Mouse (Mus musculus) olfactory bulb, adult 2 months (tissue): ENCODE data around the gene Asb10. TPM values are rescaled to one million over a fixed set of nuclear protein-coding genes. Genes with fewer than 3 reads are reported as not detected.

Source experiments
- H3K27ac ChIP-seq: fragments of 200-500 bp; 2 replicates; pipeline ENCODE4 v1.5.1; 2012; ENCODE audit warnings: low read depth, low read length; ENCODE audit not compliant: insufficient read depth
- H3K4me1 ChIP-seq: fragments of 200-500 bp; 2 replicates; pipeline ENCODE4 v1.6.1; 2012; ENCODE audit warnings: low read length; ENCODE audit not compliant: control insufficient read depth, insufficient read depth
- H3K4me3 ChIP-seq: fragments of 200-500 bp; 2 replicates; pipeline ENCODE4 v1.5.1; 2012; ENCODE audit warnings: mild to moderate bottlenecking, low read depth, low read length, moderate library complexity; ENCODE audit not compliant: insufficient read depth
- CTCF ChIP-seq: fragments of 200-500 bp; IDR thresholded peaks from 2 replicates; pipeline ENCODE4 v1.5.1; 2012; ENCODE audit warnings: low read depth, mild to moderate bottlenecking, low read length, moderate library complexity; ENCODE audit not compliant: insufficient read depth
- POLR2A ChIP-seq: fragments of 200-500 bp; IDR thresholded peaks from 2 replicates; pipeline ENCODE4 v1.6.1; 2012; ENCODE audit warnings: mild to moderate bottlenecking, low read depth, low read length, moderate library complexity; ENCODE audit not compliant: insufficient read depth
- WGBS: fragments of 180-500 bp; shearing (Covaris S2); methylation state at CpG from one replicate; pipeline ENCODE4 v1.1.7; 2018; 5-methylcytosine and 5-hydroxymethylcytosine counted together
- polyA plus RNA-seq: library from polyadenylated mRNA; stranded (reverse); fragments of >200 nt; gene quantifications from 2 replicates; pipeline ENCODE4 v1.2.4, GENCODE M21; 2012; ENCODE audit warnings: low replicate concordance; ENCODE audit not compliant: missing spikeins, insufficient read depth, insufficient read length

Gene Asb10
- polyA plus RNA-seq, 1 experiment = not detected

DNA sequence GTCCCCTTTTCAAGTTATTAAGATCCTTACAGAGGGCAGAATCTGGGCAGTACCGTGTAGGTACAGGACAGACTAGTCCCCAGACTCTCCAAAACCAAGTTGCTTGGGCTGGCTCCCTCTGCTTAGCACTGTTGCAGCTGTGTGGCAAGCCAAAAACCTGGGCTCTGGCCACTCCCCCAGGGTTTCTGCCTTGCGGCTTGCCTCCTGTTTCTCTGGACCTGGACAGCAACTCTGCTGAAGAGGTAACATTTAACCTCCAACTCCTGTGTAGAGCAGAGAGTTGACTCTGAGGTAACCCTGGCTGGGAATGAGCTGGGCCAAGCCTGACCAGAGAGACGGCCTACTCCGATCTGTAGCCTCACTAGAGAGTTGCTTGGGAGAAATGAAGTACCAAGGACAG lies 38.0 kb downstream of the Asb10 start:
- Histone ChIP-seq H3K4me1 (peaks cover 14% of the 10 kb centered on the region), H3K27ac (no peak overlapping the region), H3K4me3 (no peak overlapping the region)
- no peak for TF ChIP-seq CTCF
- no peak for TF ChIP-seq POLR2A
- 91% methylated on average over 4 of the region's 4 CpGs for WGBS

DNA sequence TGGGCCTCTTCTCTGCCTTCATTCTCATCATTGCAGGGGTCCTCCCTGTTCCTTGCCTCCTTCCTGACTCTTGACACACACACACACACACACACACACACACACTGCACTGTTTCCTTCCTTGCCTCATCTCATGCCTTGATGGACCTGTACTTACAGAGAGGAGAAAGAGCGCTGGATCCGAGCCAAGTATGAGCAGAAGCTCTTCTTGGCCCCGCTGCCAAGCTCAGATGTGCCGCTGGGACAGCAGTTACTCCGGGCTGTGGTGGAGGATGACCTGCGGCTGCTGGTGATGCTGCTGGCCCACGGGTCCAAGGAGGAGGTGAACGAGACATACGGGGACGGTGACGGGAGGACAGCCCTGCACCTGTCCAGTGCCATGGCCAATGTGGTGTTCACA lies 39.9 kb downstream of the Asb10 start:
- H3K4me1 ChIP-seq = peaks cover 32% of the 10 kb centered on the region
- H3K27ac ChIP-seq = no peak overlapping the region
- no peak overlapping the region for H3K4me3 ChIP-seq
- TF ChIP-seq CTCF (no peak), POLR2A (no peak)
- WGBS = 77% methylated on average over 11 of the region's 11 CpGs

DNA sequence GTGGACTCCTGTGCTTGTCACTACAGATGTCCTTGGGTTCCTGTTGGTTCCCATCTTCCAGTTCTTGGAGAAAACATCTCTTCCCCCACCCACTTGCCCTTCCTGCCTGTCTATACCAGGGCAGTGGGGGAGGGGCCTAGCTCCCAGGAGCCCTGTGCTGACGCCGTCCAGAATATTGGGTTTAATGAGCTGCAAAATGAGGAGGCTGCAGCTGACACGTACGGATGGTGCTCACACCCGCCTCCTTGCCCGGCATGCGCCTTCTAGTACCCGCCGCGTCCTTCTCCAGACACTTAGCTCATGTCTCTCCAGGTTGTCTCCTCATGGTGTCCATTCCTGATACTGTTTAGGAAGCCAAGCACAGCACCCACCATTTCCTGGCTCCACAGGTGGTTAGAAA lies 41.7 kb downstream of the Asb10 start:
- Histone ChIP-seq H3K4me1 (peaks cover 44% of the 10 kb centered on the region), H3K27ac (no peak overlapping the region), H3K4me3 (no peak overlapping the region)
- 83% methylated on average over 10 of the region's 10 CpGs for WGBS
- no peak for TF ChIP-seq CTCF
- TF ChIP-seq POLR2A = no peak

DNA sequence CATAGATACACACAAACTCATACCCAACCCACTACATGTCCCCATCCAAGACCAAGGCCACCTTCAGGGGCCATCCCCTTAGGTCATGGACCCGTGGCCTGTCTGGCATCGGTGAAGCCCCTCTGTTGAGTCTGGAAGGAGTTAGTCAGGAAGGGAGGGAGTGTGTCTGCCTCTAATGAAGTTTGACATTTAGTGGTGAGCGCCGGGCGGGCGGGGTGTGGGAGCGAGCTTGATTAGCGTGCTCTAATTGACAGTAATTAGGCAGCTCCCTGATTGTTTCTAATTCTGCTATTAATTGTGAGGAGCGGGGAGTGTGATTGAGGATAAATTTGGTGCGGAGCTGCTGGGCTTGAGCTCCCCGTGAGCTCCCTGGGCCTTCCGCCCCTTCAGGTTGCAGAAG lies 43.3 kb downstream of the Asb10 start:
- TF ChIP-seq CTCF (no peak), POLR2A (no peak)
- 45% methylated on average over 12 of the region's 12 CpGs for WGBS
- no peak overlapping the region for H3K27ac ChIP-seq
- H3K4me3 ChIP-seq = no peak overlapping the region
- H3K4me1 ChIP-seq = peaks cover 44% of the 10 kb centered on the region

DNA sequence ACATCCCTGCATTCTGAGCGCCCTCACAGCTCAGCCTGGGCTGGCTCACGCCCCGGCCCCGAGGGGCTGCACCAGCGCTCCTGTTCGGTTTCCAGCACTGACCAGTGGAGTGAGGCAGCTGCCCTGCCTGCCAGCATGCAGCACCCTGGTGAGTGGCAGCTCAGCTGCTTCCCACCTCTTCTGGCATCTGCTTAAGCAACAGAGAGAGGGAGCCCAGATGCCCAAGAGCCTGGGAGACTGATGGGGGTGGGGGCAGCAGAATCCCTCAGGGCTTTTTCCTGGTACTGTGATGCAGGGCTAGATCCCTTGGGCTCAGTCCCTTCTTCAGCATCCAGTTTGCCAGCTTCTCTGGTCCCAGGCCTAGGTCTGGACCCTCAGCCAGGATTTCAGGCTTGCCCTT lies 44.0 kb downstream of the Asb10 start:
- TF ChIP-seq POLR2A (no peak), CTCF (no peak)
- Histone ChIP-seq H3K4me1 (peaks cover 44% of the 10 kb centered on the region), H3K27ac (no peak overlapping the region), H3K4me3 (no peak overlapping the region)
- WGBS = 69% methylated on average over 6 of the region's 6 CpGs

DNA sequence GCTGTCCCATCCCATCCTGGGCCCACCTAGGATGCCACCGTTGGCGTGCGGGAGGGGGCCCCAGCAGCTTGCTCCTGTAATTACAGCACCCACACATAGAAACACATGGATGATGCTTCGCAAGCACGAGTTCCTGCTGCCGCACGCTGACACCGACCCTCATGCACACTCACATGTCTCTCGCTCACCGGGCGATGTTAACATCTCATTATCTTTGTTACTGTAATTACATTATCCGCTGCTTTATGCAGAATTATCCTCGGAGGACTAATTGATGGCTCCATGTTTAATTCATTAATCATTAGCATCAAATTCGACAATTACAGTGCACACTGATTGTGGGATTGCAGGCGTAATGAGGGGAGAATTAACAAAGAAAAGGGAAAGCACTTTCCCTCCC lies 45.8 kb downstream of the Asb10 start:
- peaks cover 44% of the 10 kb centered on the region for H3K4me1 ChIP-seq
- TF ChIP-seq POLR2A (no peak), CTCF (no peak)
- WGBS = 39% methylated on average over 15 of the region's 15 CpGs
- no peak overlapping the region for H3K27ac ChIP-seq
- no peak overlapping the region for H3K4me3 ChIP-seq

DNA sequence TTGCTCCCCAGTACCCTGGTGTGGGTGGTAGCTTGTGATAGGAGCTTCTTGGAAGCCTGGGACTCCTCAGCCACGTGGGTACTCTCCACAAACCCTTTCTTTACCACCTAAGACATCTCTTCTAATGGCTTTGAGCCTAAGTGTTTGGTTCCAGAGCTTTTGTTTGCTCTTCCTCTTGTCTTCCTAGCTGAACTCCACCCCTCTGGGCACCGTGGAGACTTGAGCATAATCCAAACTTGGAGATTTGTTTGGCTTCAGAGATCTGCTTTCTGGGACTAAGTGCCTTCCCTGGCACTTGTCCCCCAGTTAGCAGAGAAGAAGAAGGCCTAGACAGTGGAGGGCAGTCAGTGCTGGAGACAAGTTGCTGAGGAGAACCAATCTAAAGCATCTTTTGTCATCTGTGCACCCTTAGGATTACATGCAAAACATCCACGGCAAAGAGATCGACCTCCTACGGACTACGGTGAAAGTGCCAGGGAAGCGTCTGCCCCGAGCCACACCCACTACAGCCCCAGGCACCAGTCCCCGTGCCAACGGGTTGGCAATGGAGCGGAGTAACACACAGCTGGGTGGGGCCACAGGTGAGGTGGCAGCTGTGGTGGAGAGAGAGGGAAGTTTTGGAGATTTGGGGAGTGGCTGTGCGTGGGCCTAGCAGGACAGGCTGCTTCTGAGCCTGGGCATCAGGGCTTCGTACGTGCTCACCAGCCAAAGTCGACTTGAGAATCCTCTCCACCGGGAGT lies 48.1 kb downstream of the Asb10 start:
- H3K4me1 ChIP-seq = peaks cover 30% of the 10 kb centered on the region
- no peak overlapping the region for H3K4me3 ChIP-seq
- WGBS = 75% methylated on average over 16 of the region's 16 CpGs
- no peak for TF ChIP-seq CTCF
- TF ChIP-seq POLR2A = no peak
- no peak overlapping the region for H3K27ac ChIP-seq

DNA sequence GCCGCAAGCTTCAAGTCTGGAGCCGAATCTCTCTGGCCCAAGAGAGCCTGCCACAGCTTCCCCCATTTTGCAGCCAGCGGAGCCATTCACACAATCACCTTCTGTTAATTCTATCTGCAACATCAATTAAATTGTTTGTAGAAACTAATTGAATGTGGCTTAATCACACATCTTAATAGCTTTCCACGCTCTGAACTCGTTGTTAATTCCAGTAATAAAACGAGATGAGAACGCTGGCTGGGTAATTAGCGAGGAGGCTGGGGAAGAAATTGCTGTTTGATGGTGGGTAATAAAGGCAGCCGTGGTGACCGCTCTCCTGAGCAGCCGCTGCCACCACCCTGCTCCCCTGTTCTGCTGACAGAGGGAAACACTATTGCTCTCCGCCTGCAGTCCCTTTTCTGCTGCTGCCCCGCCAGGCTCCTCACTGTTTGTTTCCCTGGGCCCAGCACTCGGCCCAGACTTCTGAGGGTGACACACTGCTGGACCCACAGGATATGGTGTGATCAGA lies 50.3 kb downstream of the Asb10 start:
- 61% methylated on average over 14 of the region's 14 CpGs for WGBS
- Histone ChIP-seq H3K4me3 (no peak overlapping the region), H3K27ac (no peak overlapping the region), H3K4me1 (peaks cover 16% of the 10 kb centered on the region)
- TF ChIP-seq CTCF = no peak
- no peak for TF ChIP-seq POLR2A

DNA sequence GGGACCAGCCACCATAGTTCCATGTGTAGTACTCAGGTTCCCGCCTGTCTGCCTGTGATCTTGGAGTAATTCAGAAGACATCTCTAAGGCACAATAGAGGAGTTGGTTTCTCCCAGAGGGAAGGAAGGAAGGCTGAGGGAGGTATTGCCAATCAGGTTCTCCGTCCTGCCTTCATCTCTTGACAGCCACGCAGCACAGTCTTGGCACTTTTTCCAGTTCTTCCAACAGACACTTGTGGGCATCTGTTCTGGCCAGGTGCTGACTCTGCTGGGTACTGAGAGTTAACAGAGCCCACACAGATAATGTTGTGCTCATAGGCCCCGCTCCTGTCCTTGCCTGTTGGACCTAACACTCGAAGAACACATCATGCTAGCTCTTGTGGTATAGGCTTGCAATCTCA lies 54.0 kb downstream of the Asb10 start:
- Histone ChIP-seq H3K27ac (no peak overlapping the region), H3K4me3 (no peak overlapping the region), H3K4me1 (peaks cover 21% of the 10 kb centered on the region)
- WGBS = 92% methylated on average over 5 of the region's 5 CpGs
- TF ChIP-seq CTCF (no peak), POLR2A (no peak)

DNA sequence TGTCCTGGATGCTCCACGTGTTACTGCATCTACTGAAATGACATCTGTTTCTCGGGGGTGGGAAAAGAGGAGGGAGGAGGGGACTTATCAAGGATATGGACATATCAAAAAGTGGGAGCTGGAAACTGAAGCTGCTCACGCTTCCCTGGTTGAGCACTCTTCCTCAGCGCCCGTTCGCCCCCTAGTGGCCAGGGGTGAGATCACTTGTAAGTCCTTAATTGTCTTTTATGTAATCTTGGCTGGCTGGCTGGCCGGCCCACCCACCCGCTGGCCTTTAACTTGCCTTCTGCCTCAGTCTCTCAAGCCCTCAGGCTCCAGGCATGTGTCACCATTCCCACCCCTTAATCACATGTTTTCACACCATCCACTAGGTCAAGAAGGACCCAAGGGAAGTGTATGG lies 54.7 kb downstream of the Asb10 start:
- H3K4me3 ChIP-seq = no peak overlapping the region
- H3K4me1 ChIP-seq = peaks cover 27% of the 10 kb centered on the region
- H3K27ac ChIP-seq = no peak overlapping the region
- TF ChIP-seq CTCF (peak; percentile 78), POLR2A (no peak)
- WGBS = 3% methylated on average over 8 of the region's 8 CpGs
